Mouse (Mus musculus): ENCODE data around the gene Arl15. TPM values are rescaled to one million over a fixed set of nuclear protein-coding genes. Genes with fewer than 3 reads are reported as not detected.
A peak's percentile ranks its signal among the peaks of the same experiment; 100 is the strongest.

Arl15 gene
- total and polyA plus RNA-seq, 2 experiments from 2014 or later = 13.6 to 32.6 TPM

GRCm38 (mm10) chr13:114165616-114166015 lies 371.3 kb downstream of the Arl15 start:
- ATAC-seq = no peak
- H3K9ac ChIP-seq (replicated peaks; ENCODE audit: low read length) = no peak overlapping the region
- H3K4me3 ChIP-seq (ENCODE audit: low read length) = no peak overlapping the region
- H3K9me3 ChIP-seq (ENCODE audit: low read length) = no peaks in the 10 kb centered on the region
- no peak overlapping the region for H3K27ac ChIP-seq
- DNase-seq (ENCODE audit: low spot score) = no peak
- no peak overlapping the region for H3K4me2 ChIP-seq (ENCODE audit: low read depth, low read length)
- TF ChIP-seq CTCF (IDR thresholded peaks at IDR 0.05; ENCODE audit: low read depth) = no peak
- H3K27me3 ChIP-seq (ENCODE audit: insufficient read depth, low read length) = no peaks in the 10 kb centered on the region
- no peaks in the 10 kb centered on the region for H3K36me3 ChIP-seq (ENCODE audit: insufficient read depth, low read length)
- 80% methylated on average over 7 of the region's 7 CpGs for WGBS
- H3K4me1 ChIP-seq (ENCODE audit: insufficient read depth, low read length) = no peaks in the 10 kb centered on the region

GRCm38 (mm10) chr13:114166439-114167183 lies 372.3 kb downstream of the Arl15 start:
- ATAC-seq (peak; percentile 32; the same call in 1 of the 2 replicates), DNase-seq (ENCODE audit: low spot score) (peak; percentile 28)
- no peak overlapping the region for H3K4me3 ChIP-seq (ENCODE audit: low read length)
- H3K9me3 ChIP-seq (ENCODE audit: low read length) = no peaks in the 10 kb centered on the region
- no peak overlapping the region for H3K9ac ChIP-seq (replicated peaks; ENCODE audit: low read length)
- TF ChIP-seq CTCF (IDR thresholded peaks at IDR 0.05; ENCODE audit: low read depth) = 0 out of 2 replicates have a peak, but pooled peaks have one; percentile 22
- H3K36me3 ChIP-seq (ENCODE audit: insufficient read depth, low read length) = no peaks in the 10 kb centered on the region
- no peak overlapping the region for H3K27ac ChIP-seq
- H3K4me1 ChIP-seq (ENCODE audit: insufficient read depth, low read length) = no peaks in the 10 kb centered on the region
- 56% methylated on average over 12 of the region's 12 CpGs for WGBS
- no peak overlapping the region for H3K4me2 ChIP-seq (ENCODE audit: low read depth, low read length)
- no peaks in the 10 kb centered on the region for H3K27me3 ChIP-seq (ENCODE audit: insufficient read depth, low read length)

GRCm38 (mm10) chr13:114170061-114170460 lies 375.8 kb downstream of the Arl15 start:
- WGBS = 84% methylated on average over 5 of the region's 5 CpGs

GRCm38 (mm10) chr13:114171465-114171864 lies 377.2 kb downstream of the Arl15 start:
- no peak for TF ChIP-seq CTCF (IDR thresholded peaks at IDR 0.05; ENCODE audit: low read depth)
- ATAC-seq (no peak), DNase-seq (ENCODE audit: low spot score) (no peak)
- WGBS = 89% methylated on average over 5 of the region's 5 CpGs
- no peak overlapping the region for H3K4me2 ChIP-seq (ENCODE audit: low read depth, low read length)
- H3K9ac ChIP-seq (replicated peaks; ENCODE audit: low read length) = no peak overlapping the region
- no peaks in the 10 kb centered on the region for H3K4me1 ChIP-seq (ENCODE audit: insufficient read depth, low read length)
- H3K27ac ChIP-seq = no peak overlapping the region
- H3K9me3 ChIP-seq (ENCODE audit: low read length) = no peaks in the 10 kb centered on the region
- H3K36me3 ChIP-seq (ENCODE audit: insufficient read depth, low read length) = no peaks in the 10 kb centered on the region
- H3K27me3 ChIP-seq (ENCODE audit: insufficient read depth, low read length) = no peaks in the 10 kb centered on the region
- H3K4me3 ChIP-seq (ENCODE audit: low read length) = no peak overlapping the region

More at GRCm38 (mm10) chr13:114170061-114170460, 375.8 kb downstream of the Arl15 start:
- no peak for TF ChIP-seq CTCF (IDR thresholded peaks at IDR 0.05; ENCODE audit: low read depth)
- no peak overlapping the region for H3K27ac ChIP-seq
- H3K27me3 ChIP-seq (ENCODE audit: insufficient read depth, low read length) = no peaks in the 10 kb centered on the region
- no peak for ATAC-seq
- no peak overlapping the region for H3K4me2 ChIP-seq (ENCODE audit: low read depth, low read length)
- H3K9me3 ChIP-seq (ENCODE audit: low read length) = no peaks in the 10 kb centered on the region
- H3K4me3 ChIP-seq (ENCODE audit: low read length) = no peak overlapping the region
- no peak overlapping the region for H3K9ac ChIP-seq (replicated peaks; ENCODE audit: low read length)
- no peak for DNase-seq (ENCODE audit: low spot score)
- H3K4me1 ChIP-seq (ENCODE audit: insufficient read depth, low read length) = no peaks in the 10 kb centered on the region
- no peaks in the 10 kb centered on the region for H3K36me3 ChIP-seq (ENCODE audit: insufficient read depth, low read length)

GRCm38 (mm10) chr13:114188107-114188506 lies 393.8 kb downstream of the Arl15 start:
- no peak for TF ChIP-seq CTCF (IDR thresholded peaks at IDR 0.05; ENCODE audit: low read depth)
- ATAC-seq = no peak
- H3K9ac ChIP-seq (replicated peaks; ENCODE audit: low read length) = no peak overlapping the region
- no peak overlapping the region for H3K4me3 ChIP-seq (ENCODE audit: low read length)
- H3K4me1 ChIP-seq (ENCODE audit: insufficient read depth, low read length) = no peaks in the 10 kb centered on the region
- H3K4me2 ChIP-seq (ENCODE audit: low read depth, low read length) = no peak overlapping the region
- no peak for DNase-seq (ENCODE audit: low spot score)
- no peaks in the 10 kb centered on the region for H3K9me3 ChIP-seq (ENCODE audit: low read length)
- H3K27ac ChIP-seq = no peak overlapping the region
- no peaks in the 10 kb centered on the region for H3K27me3 ChIP-seq (ENCODE audit: insufficient read depth, low read length)
- 93% methylated on average over 7 of the region's 7 CpGs for WGBS
- H3K36me3 ChIP-seq (ENCODE audit: insufficient read depth, low read length) = no peaks in the 10 kb centered on the region

- no peak overlapping the region for H3K4me3 ChIP-seq (ENCODE audit: low read length)
- no peak for TF ChIP-seq CTCF (IDR thresholded peaks at IDR 0.05; ENCODE audit: low read depth)
- H3K27me3 ChIP-seq (ENCODE audit: insufficient read depth, low read length) = no peaks in the 10 kb centered on the region
- DNase-seq (ENCODE audit: low spot score) = no peak
- no peaks in the 10 kb centered on the region for H3K36me3 ChIP-seq (ENCODE audit: insufficient read depth, low read length)
- H3K9me3 ChIP-seq (ENCODE audit: low read length) = no peaks in the 10 kb centered on the region
- H3K4me1 ChIP-seq (ENCODE audit: insufficient read depth, low read length) = no peaks in the 10 kb centered on the region
- no peak overlapping the region for H3K9ac ChIP-seq (replicated peaks; ENCODE audit: low read length)
- no peak overlapping the region for H3K4me2 ChIP-seq (ENCODE audit: low read depth, low read length)
- no peak overlapping the region for H3K27ac ChIP-seq
- 89% methylated on average over 7 of the region's 7 CpGs for WGBS
- no peak for ATAC-seq
Measured at GRCm38 (mm10) chr13:114188801-114189200, 394.5 kb downstream of the Arl15 start.

- no peak overlapping the region for H3K4me2 ChIP-seq (ENCODE audit: low read depth, low read length)
- ATAC-seq (no peak), DNase-seq (ENCODE audit: low spot score) (no peak)
- no peak overlapping the region for H3K4me3 ChIP-seq (ENCODE audit: low read length)
- H3K9ac ChIP-seq (replicated peaks; ENCODE audit: low read length) = no peak overlapping the region
- no peaks in the 10 kb centered on the region for H3K36me3 ChIP-seq (ENCODE audit: insufficient read depth, low read length)
- no peaks in the 10 kb centered on the region for H3K9me3 ChIP-seq (ENCODE audit: low read length)
- WGBS = 64% methylated on average over 6 of the region's 6 CpGs
- no peaks in the 10 kb centered on the region for H3K4me1 ChIP-seq (ENCODE audit: insufficient read depth, low read length)
- no peak for TF ChIP-seq CTCF (IDR thresholded peaks at IDR 0.05; ENCODE audit: low read depth)
- H3K27ac ChIP-seq = no peak overlapping the region
- H3K27me3 ChIP-seq (ENCODE audit: insufficient read depth, low read length) = no peaks in the 10 kb centered on the region
Measured at GRCm38 (mm10) chr13:114189441-114189840, 395.1 kb downstream of the Arl15 start.

All from hindbrain, postnatal 0 days (tissue).